Mouse (Mus musculus) neural tube, embryonic 14.5 days (tissue): ENCODE data around the gene Gatad2a. TPM values are rescaled to one million over a fixed set of nuclear protein-coding genes. Genes with fewer than 3 reads are reported as not detected.

Experiments
- ATAC-seq: fragments of 200-750 bp; cut with Nextera tagmentation; 2 replicates; pipeline ENCODE4 v1.8.0; 2017; ENCODE audit warnings: low read depth, mild to moderate bottlenecking, moderate TSS enrichment, moderate library complexity
- H3K27ac ChIP-seq: fragments of 300-500 bp; sonication (generic); 2 replicates; pipeline ENCODE4 v1.5.1; 2014; ENCODE audit warnings: low read depth, mild to moderate bottlenecking, control low read depth, low read length, moderate library complexity, mixed read lengths
- H3K27me3 ChIP-seq: fragments of 300-500 bp; sonication (generic); 2 replicates; pipeline ENCODE4 v1.6.1; 2014; ENCODE audit warnings: low read length; ENCODE audit not compliant: control insufficient read depth, insufficient read depth
- H3K36me3 ChIP-seq: fragments of 300-500 bp; sonication (generic); 2 replicates; pipeline ENCODE4 v1.6.1; 2014; ENCODE audit warnings: low read length, mixed read lengths; ENCODE audit not compliant: control insufficient read depth, insufficient read depth
- H3K4me1 ChIP-seq: fragments of 300-500 bp; sonication (generic); 2 replicates; pipeline ENCODE4 v1.6.1; 2014; ENCODE audit warnings: low read length; ENCODE audit not compliant: control insufficient read depth, insufficient read depth
- H3K4me2 ChIP-seq: fragments of 300-500 bp; sonication (generic); 2 replicates; pipeline ENCODE4 v1.6.1; 2014; ENCODE audit warnings: mild to moderate bottlenecking, low read depth, low read length, control low read depth
- H3K4me3 ChIP-seq: fragments of 300-500 bp; sonication (generic); 2 replicates; pipeline ENCODE4 v1.5.1; 2014; ENCODE audit warnings: low read depth, low read length, control low read depth, mixed read lengths
- H3K9ac ChIP-seq: fragments of 300-500 bp; sonication (generic); replicated peaks from 2 replicates; pipeline ENCODE4 v1.6.1; 2014; ENCODE audit warnings: low read depth, mild to moderate bottlenecking, control low read depth, low read length, mixed read lengths
- H3K9me3 ChIP-seq: fragments of 300-500 bp; sonication (generic); 2 replicates; pipeline ENCODE4 v1.6.1; 2016; ENCODE audit warnings: low read length; ENCODE audit not compliant: control insufficient read depth
- WGBS: fragments of 180-500 bp; shearing (Covaris S2); extraction: QIAGEN DNeasy Blood & Tissue Kit; methylation state at CpG from one replicate; pipeline ENCODE4 v1.1.7; 2014; 5-methylcytosine and 5-hydroxymethylcytosine counted together
- polyA plus RNA-seq: library from polyadenylated mRNA; unstranded; fragments of >200 nt; fragmentation: Nextera tagmentation; extraction: Ambion mirVana; gene quantifications from 2 replicates; pipeline ENCODE4 v1.2.1, GENCODE M21; 2014

Gatad2a gene
- polyA plus RNA-seq, 1 experiment from 2014 or later, result 20.9 TPM

GRCm38 (mm10) chr8:69974806-69975205 lies 21.4 kb downstream of the Gatad2a start:
- WGBS, result 34% methylated on average over 5 of the region's 5 CpGs
- Histone ChIP-seq H3K36me3 (no peaks in the 10 kb centered on the region), H3K27me3 (no peaks in the 10 kb centered on the region), H3K9me3 (no peaks in the 10 kb centered on the region), H3K9ac (peak overlapping the region; percentile 71), H3K27ac (peak overlapping the region; percentile 7; the same call in 1 of the 2 replicates), H3K4me3 (peak overlapping the region; percentile 91), H3K4me1 (peaks cover 26% of the 10 kb centered on the region), H3K4me2 (peak overlapping the region; percentile 83)
- ATAC-seq, result no peak

- WGBS, result under 1% methylated on average over 50 of the region's 50 CpGs
- no peaks in the 10 kb centered on the region for H3K36me3 ChIP-seq
- H3K4me1 ChIP-seq, result peaks cover 26% of the 10 kb centered on the region
These were observed 22.0 kb downstream of the Gatad2a start for GRCm38 (mm10) chr8:69974194-69974614.

GRCm38 (mm10) chr8:69973442-69974161 lies 22.6 kb downstream of the Gatad2a start:
- Histone ChIP-seq H3K9ac (peak overlapping the region; percentile 71), H3K4me1 (peaks cover 26% of the 10 kb centered on the region), H3K9me3 (no peaks in the 10 kb centered on the region), H3K36me3 (no peaks in the 10 kb centered on the region), H3K27me3 (no peaks in the 10 kb centered on the region), H3K27ac (peak overlapping the region; percentile 67), H3K4me2 (peak overlapping the region; percentile 83), H3K4me3 (peak overlapping the region; percentile 91)
- peak; percentile 33 for ATAC-seq
- WGBS, result 0% methylated on average over 54 of the region's 68 CpGs

More at GRCm38 (mm10) chr8:69974194-69974614, 22.0 kb downstream of the Gatad2a start:
- Histone ChIP-seq H3K27me3 (no peaks in the 10 kb centered on the region), H3K9ac (peak overlapping the region; percentile 71), H3K9me3 (no peaks in the 10 kb centered on the region), H3K4me2 (peak overlapping the region; percentile 83), H3K27ac (0 out of 2 replicates have a peak overlapping the region, but pooled peaks have one; percentile 16), H3K4me3 (peak overlapping the region; percentile 91)
- ATAC-seq, result peak; percentile 92

- Histone ChIP-seq H3K9me3 (no peaks in the 10 kb centered on the region), H3K9ac (peak overlapping the region; percentile 71), H3K4me2 (peak overlapping the region; percentile 83), H3K4me3 (peak overlapping the region; percentile 91), H3K4me1 (peaks cover 26% of the 10 kb centered on the region), H3K36me3 (no peaks in the 10 kb centered on the region), H3K27ac (0 out of 2 replicates have a peak overlapping the region, but pooled peaks have one; percentile 67), H3K27me3 (no peaks in the 10 kb centered on the region)
- WGBS, result 12% methylated on average over 7 of the region's 7 CpGs
- ATAC-seq, result no peak
These were observed 23.1 kb downstream of the Gatad2a start for GRCm38 (mm10) chr8:69973063-69973441.

- Histone ChIP-seq H3K9ac (no peak overlapping the region), H3K9me3 (no peaks in the 10 kb centered on the region), H3K36me3 (no peaks in the 10 kb centered on the region), H3K4me2 (no peak overlapping the region), H3K27ac (no peak overlapping the region), H3K4me1 (peaks cover 26% of the 10 kb centered on the region), H3K4me3 (no peak overlapping the region), H3K27me3 (no peaks in the 10 kb centered on the region)
- 96% methylated on average over 2 of the region's 2 CpGs for WGBS
- ATAC-seq, result no peak
These were observed 25.3 kb downstream of the Gatad2a start for GRCm38 (mm10) chr8:69970880-69971279.

- no peaks in the 10 kb centered on the region for H3K36me3 ChIP-seq
- no peak for ATAC-seq
- no peak overlapping the region for H3K9ac ChIP-seq
- no peak overlapping the region for H3K4me3 ChIP-seq
- WGBS, result 77% methylated on average over 4 of the region's 4 CpGs
- no peak overlapping the region for H3K27ac ChIP-seq
- no peaks in the 10 kb centered on the region for H3K9me3 ChIP-seq
- H3K27me3 ChIP-seq, result no peaks in the 10 kb centered on the region
- peaks cover 10% of the 10 kb centered on the region for H3K4me1 ChIP-seq
- H3K4me2 ChIP-seq, result no peak overlapping the region
These were observed 28.8 kb downstream of the Gatad2a start for GRCm38 (mm10) chr8:69967291-69967933.

- Histone ChIP-seq H3K9me3 (no peaks in the 10 kb centered on the region), H3K27ac (no peak overlapping the region), H3K36me3 (no peaks in the 10 kb centered on the region), H3K4me2 (no peak overlapping the region), H3K27me3 (no peaks in the 10 kb centered on the region), H3K4me1 (no peaks in the 10 kb centered on the region), H3K4me3 (no peak overlapping the region), H3K9ac (no peak overlapping the region)
- ATAC-seq, result no peak
These were observed 36.9 kb downstream of the Gatad2a start for GRCm38 (mm10) chr8:69959241-69959640.

- Histone ChIP-seq H3K9ac (no peak overlapping the region), H3K36me3 (no peaks in the 10 kb centered on the region), H3K4me3 (no peak overlapping the region), H3K27ac (no peak overlapping the region), H3K4me2 (no peak overlapping the region), H3K4me1 (no peaks in the 10 kb centered on the region), H3K27me3 (no peaks in the 10 kb centered on the region), H3K9me3 (no peaks in the 10 kb centered on the region)
- no peak for ATAC-seq
These were observed 38.3 kb downstream of the Gatad2a start for GRCm38 (mm10) chr8:69957879-69958278.

- 67% methylated on average over 1 of the region's 1 CpGs for WGBS
- no peaks in the 10 kb centered on the region for H3K4me1 ChIP-seq
- H3K27me3 ChIP-seq, result no peaks in the 10 kb centered on the region
- no peaks in the 10 kb centered on the region for H3K36me3 ChIP-seq
- no peak overlapping the region for H3K4me3 ChIP-seq
- H3K9me3 ChIP-seq, result no peaks in the 10 kb centered on the region
- no peak for ATAC-seq
- no peak overlapping the region for H3K27ac ChIP-seq
- H3K4me2 ChIP-seq, result no peak overlapping the region
- no peak overlapping the region for H3K9ac ChIP-seq
These were observed 38.8 kb downstream of the Gatad2a start for GRCm38 (mm10) chr8:69957419-69957818.
